Mouse (Mus musculus) ZHBTc4 (cell line): ENCODE results near the gene Cplx3.

Experiments
- DNase-seq: peaks from one replicate; pipeline ENCODE4 v3.0.0-alpha.2; 2011; ENCODE audit warnings: low read depth, low spot score

The Cplx3 gene

DNA sequence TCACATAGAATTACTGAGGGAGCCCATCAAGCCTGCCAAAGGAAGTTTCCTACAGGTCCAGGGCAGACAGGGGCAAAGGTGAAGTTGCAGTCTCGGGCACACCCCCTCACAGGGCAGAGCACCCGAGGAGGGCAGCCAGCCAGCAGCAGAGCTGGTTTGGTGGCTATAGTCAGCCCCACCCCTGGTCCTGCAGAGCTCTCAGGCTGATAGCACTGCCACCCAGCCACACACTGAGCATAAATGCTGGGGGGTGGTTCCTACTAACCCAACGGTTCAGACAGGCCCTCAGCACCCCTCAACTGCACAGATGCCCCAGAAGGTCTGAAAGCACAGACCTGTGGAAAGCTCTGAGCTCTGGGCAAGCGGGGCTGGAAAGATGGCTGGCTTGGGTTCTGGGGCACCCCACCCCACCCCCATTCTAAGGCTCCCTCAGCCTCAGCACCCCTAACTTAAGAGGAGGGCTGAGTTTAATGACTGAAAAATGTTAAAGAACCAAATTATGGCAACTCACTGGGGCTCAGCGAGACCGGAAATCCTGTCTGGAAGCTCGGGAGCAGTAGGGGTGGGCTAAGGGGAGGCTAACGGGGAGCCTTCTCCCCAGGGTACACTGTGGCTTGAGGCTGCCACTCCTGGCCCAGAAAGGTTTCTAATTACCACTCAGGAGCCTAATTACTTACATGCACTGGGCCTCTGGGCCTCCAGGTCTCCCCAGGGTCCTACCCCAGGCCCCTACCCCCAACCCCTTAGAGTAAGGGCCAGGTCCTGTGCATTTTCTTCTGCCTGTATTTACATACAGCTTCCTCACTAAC is 32.8 kb upstream of the Cplx3 start:
- DNase-seq, result no peak

DNA sequence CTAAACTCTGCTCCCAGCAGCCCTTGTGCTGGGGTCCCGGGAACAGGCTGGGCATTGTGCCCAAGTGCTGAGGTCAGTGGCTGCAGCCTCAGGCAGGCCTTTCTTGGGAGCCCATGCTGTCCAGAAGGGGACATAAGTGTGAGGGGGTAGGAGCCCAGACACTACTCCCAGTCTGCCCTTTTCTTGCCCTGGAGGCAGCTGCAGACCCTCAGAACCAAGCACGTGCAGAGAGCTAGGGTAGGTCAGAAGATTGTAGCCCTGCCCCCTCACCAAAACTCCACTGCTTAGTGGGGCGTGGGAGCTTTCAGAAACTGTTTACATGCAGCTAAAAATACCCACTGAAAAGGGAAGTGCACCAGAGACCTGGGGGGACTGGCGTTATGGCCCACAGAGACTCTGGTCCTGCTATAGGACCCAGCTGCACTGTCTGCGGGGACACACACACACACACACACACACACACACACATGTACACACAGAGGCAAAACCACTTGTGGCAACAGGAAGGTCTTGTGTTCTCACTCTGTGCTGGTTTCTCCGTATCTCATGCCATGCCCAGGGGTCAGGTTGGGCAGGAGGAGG is 31.8 kb upstream of the Cplx3 start:
- DNase-seq, result no peak

DNA sequence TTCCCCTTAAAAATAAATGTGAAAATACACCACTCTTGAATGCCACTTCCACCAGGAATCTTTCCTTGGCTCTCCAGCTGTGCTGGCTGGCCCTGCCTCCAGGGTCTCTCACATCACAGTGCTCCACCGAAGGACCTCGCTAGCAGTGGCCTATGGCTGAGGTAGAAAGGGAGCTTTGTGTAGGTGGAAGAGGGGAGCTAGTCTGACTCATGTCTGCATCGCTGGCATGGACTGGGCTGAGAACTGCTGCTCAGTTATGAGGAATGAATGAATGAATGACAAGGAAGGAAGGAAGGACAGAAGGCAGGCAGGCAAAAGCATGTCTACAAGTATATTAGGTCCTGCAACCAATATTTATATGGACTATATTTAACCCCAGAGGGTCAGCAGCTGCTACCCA is 31.2 kb upstream of the Cplx3 start:
- DNase-seq, result no peak

DNA sequence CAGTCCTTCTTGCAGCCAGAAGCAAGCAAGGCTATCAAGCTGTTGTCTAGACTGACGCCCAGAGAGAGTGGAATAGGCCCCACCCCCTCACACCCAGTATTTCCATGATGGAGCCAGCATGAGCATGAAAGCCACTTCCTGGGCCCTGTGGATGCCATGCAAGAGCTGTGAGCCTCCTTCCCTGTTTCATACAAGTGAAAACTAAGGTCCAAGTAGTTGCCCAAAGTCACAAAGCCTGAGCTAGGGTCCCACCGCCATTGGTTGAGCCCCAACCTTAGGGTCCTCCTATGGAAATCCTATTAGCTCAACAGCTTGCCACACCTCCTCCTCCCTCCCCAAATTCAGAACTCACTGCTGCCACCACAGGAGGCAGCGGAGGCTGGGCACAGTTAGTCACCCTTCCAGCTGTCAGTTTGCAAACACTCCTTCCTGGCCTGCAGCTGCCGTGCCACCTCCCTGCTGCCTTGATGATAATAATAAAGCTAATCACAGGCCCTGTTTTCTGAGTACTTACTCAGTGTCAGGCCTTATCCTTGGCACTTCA is 27.5 kb upstream of the Cplx3 start:
- DNase-seq, result no peak

DNA sequence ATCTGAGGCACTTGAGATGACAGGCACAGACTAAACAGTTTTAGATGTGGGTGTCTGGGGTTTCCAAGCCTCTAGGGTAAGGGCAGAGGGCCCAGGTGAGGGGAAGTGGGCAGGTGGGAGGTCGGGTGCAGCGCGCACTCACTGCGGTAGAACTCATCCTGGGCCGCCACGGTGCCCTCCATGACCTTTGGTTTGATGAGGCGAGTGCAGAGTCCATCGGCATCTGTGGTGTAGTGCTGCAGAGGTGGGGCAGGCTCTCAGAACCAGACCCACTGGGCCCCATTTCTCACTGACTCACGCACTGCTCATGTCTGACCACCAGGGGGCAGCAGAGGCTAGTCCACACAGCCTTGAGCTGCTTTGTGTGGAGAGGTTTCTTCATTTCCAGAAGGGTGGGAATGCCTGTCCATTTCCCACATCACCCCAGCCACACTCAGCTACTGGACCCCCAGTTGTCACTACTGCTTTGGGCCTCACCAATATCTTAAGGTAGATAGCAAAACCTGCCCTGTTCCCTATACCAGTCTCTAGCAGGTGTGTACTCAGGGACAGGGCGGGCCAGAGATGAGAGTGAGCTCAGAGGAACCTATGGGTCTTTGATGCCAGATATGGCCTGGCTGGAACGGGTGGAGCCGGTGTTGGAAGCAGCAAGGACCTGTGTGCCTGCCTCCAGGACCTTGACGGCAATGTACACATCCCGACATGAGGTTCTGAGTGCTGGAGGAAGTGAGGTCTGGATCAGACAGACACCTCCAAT is 23.2 kb upstream of the Cplx3 start:
- DNase-seq, result peak; percentile 78

DNA sequence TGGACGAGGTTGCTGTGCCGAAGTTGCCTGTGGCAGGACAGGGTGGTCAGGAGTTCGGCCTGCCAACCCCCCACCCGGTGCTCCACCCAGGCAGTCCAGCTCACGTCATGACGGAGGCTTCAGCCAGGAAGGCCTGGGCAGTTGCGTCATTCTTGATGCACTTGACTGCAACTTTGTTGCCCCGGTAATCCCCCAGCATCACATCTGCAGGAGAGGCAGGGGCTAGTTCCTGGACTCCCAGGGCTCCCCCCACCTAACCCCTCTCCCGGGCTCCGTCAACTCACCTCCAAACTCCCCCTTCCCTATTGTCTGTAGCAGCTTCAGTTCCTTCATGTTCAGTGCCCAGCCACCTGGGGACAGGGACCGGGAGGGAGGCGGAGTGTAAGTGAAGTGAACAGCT is 22.6 kb upstream of the Cplx3 start:
- DNase-seq, result no peak

DNA sequence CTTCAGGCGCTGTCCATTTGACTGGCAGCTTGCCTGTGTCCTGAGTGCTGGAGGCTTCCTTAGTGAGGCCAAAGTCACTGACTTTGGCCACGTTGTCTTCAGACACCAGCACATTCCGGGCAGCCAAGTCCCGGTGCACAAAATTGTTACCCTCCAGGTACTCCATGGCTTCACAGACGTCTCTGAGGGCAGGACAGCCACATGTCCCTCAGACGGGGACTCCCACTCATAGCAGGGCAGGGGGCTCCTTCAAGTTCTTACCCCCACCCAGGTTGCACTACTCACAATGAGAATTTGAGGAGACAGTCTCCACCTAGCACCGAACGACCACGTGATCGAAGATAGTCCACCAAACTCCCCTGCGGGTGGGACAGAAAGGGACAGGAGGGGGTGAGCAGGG is 21.8 kb upstream of the Cplx3 start:
- no peak for DNase-seq

DNA sequence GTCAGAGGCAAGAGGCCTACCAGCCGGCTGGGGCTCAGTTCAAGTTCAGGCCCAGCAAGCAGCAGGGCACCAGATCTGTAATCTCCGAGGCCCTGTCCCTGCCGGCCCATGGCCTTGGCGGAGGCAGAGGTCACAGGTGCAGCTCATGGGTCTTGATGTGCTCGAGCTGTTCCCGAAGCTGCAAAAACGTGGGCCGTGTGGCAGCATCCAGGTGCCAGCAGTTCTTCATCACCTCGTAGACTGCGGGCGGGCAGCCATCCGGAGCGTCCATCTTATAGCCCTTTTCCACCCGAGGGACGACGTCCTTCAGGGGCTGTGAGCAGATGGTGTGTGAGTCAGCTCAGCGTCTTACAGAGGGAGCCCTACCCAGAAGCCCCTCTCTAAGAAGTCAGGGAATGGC is 21.1 kb upstream of the Cplx3 start:
- DNase-seq, result no peak

DNA sequence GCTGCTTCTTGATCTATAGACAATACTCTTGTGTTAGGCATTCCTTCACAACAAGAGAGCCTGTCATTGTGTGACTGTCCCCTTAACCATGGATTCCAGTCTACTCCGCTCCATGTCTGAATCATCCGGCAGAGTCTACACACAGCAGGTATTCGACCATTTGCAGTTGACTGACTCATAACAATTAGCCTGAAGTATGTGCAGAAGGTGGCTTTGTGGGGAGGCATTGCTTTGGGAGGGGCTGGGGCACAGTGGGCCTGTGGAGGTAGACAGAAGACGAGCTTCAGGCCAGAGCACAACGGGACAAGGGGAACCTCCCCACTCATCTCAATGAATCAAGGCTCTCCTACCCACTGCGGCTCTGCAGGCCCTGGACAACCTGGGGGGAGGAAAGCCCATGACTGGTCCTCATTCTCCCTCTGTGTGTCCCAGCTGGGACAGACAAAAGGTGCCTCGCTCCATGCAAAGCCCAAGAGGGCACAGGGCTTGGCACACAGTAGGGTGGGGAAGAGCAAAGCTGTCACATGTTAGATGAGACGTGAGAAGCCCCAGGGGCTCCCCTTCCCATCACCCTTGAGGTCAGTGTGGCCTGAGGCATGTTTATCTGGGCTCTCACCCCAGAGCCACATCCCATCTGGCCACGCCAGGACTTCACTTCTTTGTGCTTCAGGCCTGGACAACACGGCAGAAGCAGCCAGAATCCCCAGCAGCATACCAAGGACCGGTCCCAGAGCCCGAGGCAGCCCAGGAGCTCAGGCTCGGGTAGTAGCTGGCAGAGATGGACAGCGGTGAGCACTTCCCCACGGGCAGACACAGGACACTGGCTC is 19.8 kb upstream of the Cplx3 start:
- DNase-seq, result peak; percentile 80

DNA sequence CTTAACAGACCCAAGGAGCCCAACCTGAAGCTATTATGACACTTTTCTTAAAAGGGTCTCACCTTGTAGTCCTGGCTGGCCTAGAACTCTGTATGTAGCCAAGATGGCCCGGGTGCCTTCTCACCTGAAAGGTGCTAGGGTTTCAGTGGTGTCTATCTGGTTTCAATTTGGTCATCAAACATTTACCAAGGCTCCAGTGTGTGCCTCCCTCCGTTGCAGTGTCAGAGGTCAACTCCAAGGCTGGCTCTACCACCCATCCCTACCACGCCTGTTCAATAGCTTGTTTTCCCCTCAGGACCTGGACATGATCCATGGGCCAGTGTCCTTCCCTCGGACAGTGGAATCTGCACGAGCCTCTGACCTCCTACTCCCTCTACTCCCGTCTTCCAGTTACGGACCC is 18.2 kb upstream of the Cplx3 start:
- no peak for DNase-seq

DNA sequence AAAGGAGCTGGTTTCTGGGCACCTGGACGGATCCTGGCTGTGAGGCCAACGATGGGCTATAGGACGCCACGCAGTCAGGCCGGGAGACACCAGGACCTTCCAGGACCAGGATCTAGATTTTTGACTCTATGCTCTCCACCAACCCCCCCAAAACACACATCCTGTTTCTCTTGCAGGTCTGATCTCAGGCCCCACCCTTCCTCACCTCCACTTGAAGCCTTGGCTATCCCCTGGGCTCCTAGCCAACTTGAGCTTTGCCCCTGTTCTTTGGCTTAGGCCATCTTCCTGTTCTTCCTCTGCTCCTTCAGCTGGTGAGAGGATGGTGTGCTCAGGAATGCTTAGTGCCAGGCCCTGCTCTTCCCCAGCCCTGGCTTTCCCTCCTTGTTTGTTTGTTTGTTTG is 14.6 kb upstream of the Cplx3 start, which contains the start of gene Lman1l:
TSS of gene Lman1l (minus strand) at position 101 of the 400 bp plus-strand sequence.
- DNase-seq, result no peak

DNA sequence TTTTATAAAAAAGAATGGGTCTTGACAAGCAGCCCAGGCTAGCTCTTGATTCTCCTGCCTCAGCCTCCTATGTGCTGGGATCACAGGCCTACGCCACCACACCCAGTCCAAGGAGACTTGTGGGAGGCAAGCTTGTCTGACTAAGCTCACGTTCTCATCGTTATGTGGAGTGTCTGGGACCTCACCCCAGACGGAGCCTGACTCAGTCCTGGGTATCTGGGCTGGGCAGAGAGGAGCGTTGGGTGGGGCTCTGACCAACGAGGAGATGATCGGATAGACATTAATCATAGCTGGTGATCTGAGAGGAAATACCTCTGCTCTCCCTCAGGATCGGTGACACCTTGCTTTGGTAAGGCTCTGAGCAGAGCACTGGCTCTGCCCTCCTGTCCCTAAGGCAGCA is 12.8 kb upstream of the Cplx3 start:
- no peak for DNase-seq

DNA sequence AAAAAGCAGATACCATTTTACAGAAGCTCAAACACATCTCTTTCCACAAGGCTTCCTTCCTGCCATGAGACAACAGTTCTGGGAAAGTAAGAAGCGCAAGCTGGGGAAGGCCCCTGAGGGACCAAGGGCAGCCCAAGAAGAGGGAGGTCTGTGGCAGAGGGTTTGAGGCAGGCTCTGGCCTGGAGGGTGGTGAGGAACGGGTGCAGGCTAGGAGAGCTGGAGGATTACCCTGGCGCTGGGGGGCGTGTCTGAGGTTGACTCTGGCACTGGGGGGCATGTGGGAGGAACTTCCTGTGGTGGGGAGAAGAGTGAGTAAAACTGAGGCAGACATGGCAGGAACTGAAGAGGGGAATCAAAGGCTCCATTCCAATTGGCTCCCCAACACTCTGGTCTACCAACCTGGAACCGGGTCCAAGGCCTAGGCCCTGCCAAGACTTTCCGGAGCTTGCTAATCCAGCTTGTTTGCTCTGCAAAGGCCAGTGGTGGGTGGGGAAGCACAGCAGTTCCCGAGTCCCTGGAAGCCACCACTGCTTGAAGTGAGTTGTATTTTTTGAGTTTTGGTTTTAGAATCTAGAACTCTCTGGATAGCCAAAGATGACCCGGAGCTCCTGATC is 11.6 kb upstream of the Cplx3 start:
- DNase-seq, result no peak

DNA sequence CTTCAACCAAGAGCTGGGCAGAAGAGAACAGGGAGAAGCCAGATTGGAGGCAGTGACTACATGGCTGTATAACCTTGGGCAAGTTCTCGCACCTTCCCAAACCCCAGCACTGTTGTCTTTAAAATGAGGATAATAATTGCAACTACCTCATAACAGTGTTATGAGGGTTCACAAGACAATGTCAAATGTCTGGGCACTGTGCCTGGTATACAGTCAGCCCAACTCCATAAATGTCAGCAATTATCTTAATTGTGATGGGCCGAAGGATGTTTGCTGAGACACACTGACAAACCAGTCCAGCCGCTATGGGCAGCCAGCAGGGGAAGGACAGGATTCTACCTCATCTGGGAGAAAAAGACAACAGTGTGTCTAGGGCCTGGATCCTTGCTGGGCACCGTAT is 8.7 kb upstream of the Cplx3 start:
- DNase-seq, result no peak

DNA sequence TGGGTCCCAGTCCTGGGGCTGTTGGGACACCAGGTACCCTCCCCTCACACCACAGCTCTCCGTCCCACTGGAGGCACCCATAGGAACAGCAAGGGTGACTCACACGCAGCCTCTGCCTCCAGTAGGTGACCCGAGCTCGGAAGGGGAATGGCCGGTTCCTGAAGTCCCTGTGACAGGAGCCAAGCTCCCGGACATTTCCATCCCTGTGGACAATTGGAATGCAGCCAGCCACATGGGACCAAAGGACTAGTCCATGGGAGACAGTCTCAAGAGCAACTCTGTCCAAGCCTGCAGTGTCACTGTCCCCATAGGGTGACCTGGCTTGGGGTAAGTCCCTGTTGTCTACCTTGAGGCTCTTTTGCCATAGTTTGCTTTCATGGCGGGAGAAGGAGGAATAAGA is 7.9 kb upstream of the Cplx3 start:
- DNase-seq, result no peak

DNA sequence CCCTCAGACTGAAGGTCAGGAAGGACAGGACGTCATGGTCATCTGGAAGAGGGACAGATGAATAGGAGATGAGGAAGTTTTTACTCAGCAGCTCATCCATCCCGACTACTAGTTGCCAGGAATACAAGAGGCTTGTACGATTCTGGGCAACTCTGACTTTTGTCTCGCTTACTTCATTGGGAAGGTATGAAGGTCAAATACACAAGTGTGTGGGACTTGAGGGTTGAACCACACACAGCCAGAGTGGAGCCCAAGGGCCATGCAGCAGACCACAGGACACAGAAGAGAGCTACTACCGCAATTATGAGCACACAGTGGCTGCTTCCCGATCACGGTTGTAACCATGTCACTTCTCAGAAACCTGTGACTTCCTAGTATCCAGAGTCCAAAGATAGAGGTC is 6.5 kb upstream of the Cplx3 start:
- DNase-seq, result no peak

DNA sequence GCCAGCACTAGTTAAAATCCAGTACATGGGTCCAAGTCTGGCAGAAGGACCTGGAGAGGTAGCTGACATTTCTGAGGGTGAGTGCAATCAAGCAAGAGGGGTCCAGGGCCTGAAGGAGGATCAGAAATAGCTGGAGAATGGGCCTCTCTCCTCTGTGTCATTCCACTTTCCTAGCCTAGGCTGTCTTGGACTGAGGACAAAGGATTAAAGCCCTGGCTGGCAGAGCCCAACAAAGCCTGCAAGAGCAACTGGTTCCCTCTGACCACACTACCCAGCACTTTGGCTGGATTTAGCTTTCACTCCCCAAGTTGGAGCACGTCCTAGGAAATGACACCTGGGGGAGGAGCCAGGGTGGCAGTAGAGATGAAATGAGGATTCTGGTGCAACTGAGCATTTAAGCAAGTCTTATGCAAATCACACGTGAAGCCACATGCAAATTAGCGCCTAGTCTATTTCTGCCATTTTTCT is 4.3 kb upstream of the Cplx3 start:
- peak; percentile 20 for DNase-seq

DNA sequence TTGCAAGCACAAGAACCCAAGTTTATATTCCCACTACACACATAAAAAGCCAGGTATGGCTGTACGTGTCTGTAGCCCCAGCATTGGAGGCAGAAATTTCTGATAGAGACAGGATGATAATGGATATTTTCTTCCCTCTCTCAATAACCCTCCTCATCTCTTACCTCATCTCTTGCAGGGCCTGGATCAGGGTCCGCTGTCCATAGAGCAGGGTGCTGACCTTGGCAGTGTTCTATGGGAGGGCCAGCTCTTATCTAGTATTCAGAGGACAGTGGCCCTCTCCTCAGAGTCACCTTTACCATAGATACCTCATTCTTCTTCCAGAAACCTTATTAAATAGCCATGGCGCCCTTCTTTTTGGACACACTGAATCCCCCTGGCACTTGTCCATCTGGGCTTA is 3.7 kb upstream of the Cplx3 start:
- DNase-seq, result no peak

DNA sequence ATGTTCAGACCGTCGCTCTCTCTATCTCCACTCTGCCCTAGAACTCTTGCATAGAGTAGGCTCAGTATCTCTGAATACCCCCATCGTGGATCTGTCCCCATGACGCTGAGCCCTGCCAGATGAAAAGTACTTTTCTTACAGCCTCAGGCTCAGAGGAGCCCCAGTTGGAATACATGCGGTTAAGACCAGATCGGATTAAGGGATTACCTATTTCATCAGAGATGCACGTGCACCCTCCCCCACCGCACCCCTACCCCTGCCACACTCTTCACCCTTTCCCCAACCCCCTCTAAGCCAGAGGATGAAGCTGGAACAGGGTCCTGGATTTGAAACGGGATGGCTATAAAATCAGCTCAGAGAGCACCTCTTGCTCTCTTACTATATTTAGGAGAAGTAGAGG is 578 bp downstream of the Cplx3 start:
- DNase-seq, result no peak

DNA sequence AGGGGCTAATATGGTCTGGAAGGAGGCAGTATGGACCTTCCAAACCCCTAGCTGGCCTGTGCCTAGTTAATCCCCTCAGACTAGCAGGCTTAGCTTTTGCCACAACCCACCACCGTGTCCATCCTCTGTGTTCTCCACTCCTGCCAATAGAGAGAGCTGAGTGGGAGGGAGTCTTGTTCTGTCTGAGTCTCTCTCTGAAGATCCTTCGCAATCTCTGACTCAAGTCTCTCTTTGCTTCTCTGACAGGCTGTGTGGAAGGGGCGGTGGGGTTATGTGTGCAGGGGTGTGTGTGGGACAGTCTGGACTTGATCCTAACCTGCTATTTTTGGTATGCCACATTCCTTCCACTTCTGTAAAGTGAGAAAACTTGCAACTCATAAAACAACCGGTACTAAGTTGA is 1.2 kb downstream of the Cplx3 start:
- DNase-seq, result no peak

DNA sequence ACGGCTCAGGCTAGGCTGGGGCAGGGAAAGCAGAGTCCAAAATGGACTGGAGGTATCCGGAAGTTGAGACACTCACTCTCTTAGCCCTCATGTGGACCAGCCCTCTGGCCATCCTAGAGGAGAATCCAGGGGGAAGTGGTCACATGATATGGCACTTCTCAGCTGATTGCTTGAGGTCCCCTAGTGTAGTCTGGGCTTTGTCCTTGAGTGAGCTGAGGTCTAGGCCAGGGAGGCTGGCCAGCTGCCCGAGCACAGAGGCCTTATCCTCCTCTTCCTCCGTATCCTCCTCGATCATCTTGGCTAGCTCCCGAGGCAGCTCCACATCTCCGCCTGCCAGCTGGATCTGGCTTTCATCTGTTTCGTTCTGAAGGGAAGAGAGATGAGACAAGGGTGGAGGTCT is 4.0 kb downstream of the Cplx3 start:
- no peak for DNase-seq
